Mouse (Mus musculus) liver, postnatal 0 days (tissue): Measurements from ENCODE around the gene Trim9. TPM values are rescaled to one million over a fixed set of nuclear protein-coding genes. Genes with fewer than 3 reads are reported as not detected.

Source experiments
- ATAC-seq: fragments of 200-750 bp; cut with Nextera tagmentation; 2 replicates; pipeline ENCODE4 v1.8.0; 2017; ENCODE audit warnings: mild to moderate bottlenecking, moderate library complexity
- DNase-seq: peaks from one replicate; pipeline ENCODE4 v3.0.0-alpha.2; 2016
- H3K27ac ChIP-seq: fragments of 300-500 bp; sonication (generic); 2 replicates; pipeline ENCODE4 v1.5.1; 2014; ENCODE audit warnings: antibody characterized with exemption, moderate library complexity, mild to moderate bottlenecking, low read depth
- H3K27me3 ChIP-seq: fragments of 300-500 bp; sonication (generic); 2 replicates; pipeline ENCODE4 v1.6.1; 2014; ENCODE audit warnings: low read length, control low read depth, mixed read lengths; ENCODE audit not compliant: insufficient read depth
- H3K36me3 ChIP-seq: fragments of 300-500 bp; sonication (generic); replicated peaks from 2 replicates; pipeline ENCODE4 v1.6.1; 2014; ENCODE audit warnings: mild to moderate bottlenecking, control low read depth, low read length, moderate library complexity, mixed read lengths; ENCODE audit not compliant: insufficient read depth
- H3K4me1 ChIP-seq: fragments of 300-500 bp; sonication (generic); 2 replicates; pipeline ENCODE4 v1.6.1; 2014; ENCODE audit warnings: antibody characterized with exemption, mild to moderate bottlenecking, control low read depth; ENCODE audit not compliant: insufficient read depth
- H3K4me2 ChIP-seq: fragments of 300-500 bp; sonication (generic); 2 replicates; pipeline ENCODE4 v1.6.1; 2014; ENCODE audit warnings: low read depth, mild to moderate bottlenecking, low read length, moderate library complexity, mixed read lengths
- H3K4me3 ChIP-seq: fragments of 300-500 bp; sonication (generic); 2 replicates; pipeline ENCODE4 v1.5.1; 2014; ENCODE audit warnings: low read depth, low read length
- H3K9ac ChIP-seq: fragments of 300-500 bp; sonication (generic); replicated peaks from 2 replicates; pipeline ENCODE4 v1.6.1; 2014; ENCODE audit warnings: mild to moderate bottlenecking, moderate library complexity
- H3K9me3 ChIP-seq: fragments of 300-500 bp; sonication (generic); 2 replicates; pipeline ENCODE4 v1.6.1; 2016; ENCODE audit warnings: mild to moderate bottlenecking, control low read depth, low read length, mixed read lengths
- CTCF ChIP-seq: sonication (generic); IDR thresholded peaks from 2 replicates; pipeline ENCODE4 v1.5.1; 2016; ENCODE audit warnings: antibody characterized with exemption, low read depth
- EP300 ChIP-seq: IDR thresholded peaks from 2 replicates; pipeline ENCODE4 v1.6.1; 2016; ENCODE audit warnings: antibody characterized with exemption, low read depth, mild to moderate bottlenecking
- WGBS: fragments of 180-500 bp; shearing (Covaris S2); extraction: QIAGEN DNeasy Blood & Tissue Kit; methylation state at CpG from one replicate; pipeline ENCODE4 v1.1.7; 2014; ENCODE audit not compliant: insufficient replicate concordance; 5-methylcytosine and 5-hydroxymethylcytosine counted together
- polyA plus RNA-seq: library from polyadenylated mRNA; unstranded; fragments of >200 nt; fragmentation: Nextera tagmentation; extraction: Ambion mirVana; gene quantifications from 2 replicates; pipeline ENCODE4 v1.2.1, GENCODE M21; 2015

Trim9 gene
- polyA plus RNA-seq, 1 experiment from 2014 or later: 0.02 TPM

GRCm38 (mm10) chr12:70307881-70308280 lies 39.5 kb downstream of the Trim9 start:
- Histone ChIP-seq H3K9me3 (no peaks in the 10 kb centered on the region), H3K27ac (no peak overlapping the region), H3K4me1 (no peaks in the 10 kb centered on the region), H3K9ac (no peak overlapping the region), H3K4me2 (no peak overlapping the region), H3K27me3 (no peaks in the 10 kb centered on the region), H3K36me3 (no peaks in the 10 kb centered on the region), H3K4me3 (no peak overlapping the region)
- no peak for TF ChIP-seq CTCF
- TF ChIP-seq EP300: no peak
- ATAC-seq (no peak), DNase-seq (no peak)
- WGBS: 79% methylated on average over 7 of the region's 7 CpGs

- DNase-seq (no peak), ATAC-seq (no peak)
- WGBS: 72% methylated on average over 5 of the region's 5 CpGs
- Histone ChIP-seq H3K4me1 (no peaks in the 10 kb centered on the region), H3K27me3 (no peaks in the 10 kb centered on the region), H3K27ac (no peak overlapping the region), H3K9ac (no peak overlapping the region), H3K4me2 (no peak overlapping the region), H3K4me3 (no peak overlapping the region), H3K9me3 (no peaks in the 10 kb centered on the region), H3K36me3 (no peaks in the 10 kb centered on the region)
- TF ChIP-seq EP300 (no peak), CTCF (no peak)
Measured at GRCm38 (mm10) chr12:70307062-70307461, 40.4 kb downstream of the Trim9 start.

- Histone ChIP-seq H3K9ac (no peak overlapping the region), H3K4me1 (no peaks in the 10 kb centered on the region), H3K27ac (no peak overlapping the region), H3K9me3 (no peaks in the 10 kb centered on the region), H3K27me3 (no peaks in the 10 kb centered on the region), H3K4me2 (no peak overlapping the region), H3K36me3 (no peaks in the 10 kb centered on the region), H3K4me3 (no peak overlapping the region)
- WGBS: 69% methylated on average over 6 of the region's 6 CpGs
- DNase-seq: no peak
- no peak for TF ChIP-seq CTCF
- no peak for TF ChIP-seq EP300
- ATAC-seq: no peak
Measured at GRCm38 (mm10) chr12:70304014-70304413, 43.4 kb downstream of the Trim9 start.

- TF ChIP-seq CTCF (no peak), EP300 (no peak)
- Histone ChIP-seq H3K4me2 (no peak overlapping the region), H3K27me3 (no peaks in the 10 kb centered on the region), H3K27ac (no peak overlapping the region), H3K9ac (no peak overlapping the region), H3K9me3 (no peaks in the 10 kb centered on the region), H3K4me3 (no peak overlapping the region), H3K4me1 (no peaks in the 10 kb centered on the region), H3K36me3 (no peaks in the 10 kb centered on the region)
- 48% methylated on average over 7 of the region's 7 CpGs for WGBS
- no peak for DNase-seq
- peak; percentile 25; the same call in 1 of the 2 replicates for ATAC-seq
Measured at GRCm38 (mm10) chr12:70303525-70303924, 43.9 kb downstream of the Trim9 start.

GRCm38 (mm10) chr12:70302022-70302720 lies 45.2 kb downstream of the Trim9 start:
- no peaks in the 10 kb centered on the region for H3K9me3 ChIP-seq
- ATAC-seq (no peak), DNase-seq (no peak)
- H3K27me3 ChIP-seq: no peaks in the 10 kb centered on the region
- no peak overlapping the region for H3K27ac ChIP-seq
- H3K9ac ChIP-seq: no peak overlapping the region
- H3K36me3 ChIP-seq: no peaks in the 10 kb centered on the region
- 67% methylated on average over 5 of the region's 5 CpGs for WGBS
- TF ChIP-seq EP300 (no peak), CTCF (no peak)
- no peak overlapping the region for H3K4me2 ChIP-seq
- no peaks in the 10 kb centered on the region for H3K4me1 ChIP-seq
- H3K4me3 ChIP-seq: no peak overlapping the region

- H3K4me1 ChIP-seq: no peaks in the 10 kb centered on the region
- no peak overlapping the region for H3K4me3 ChIP-seq
- H3K36me3 ChIP-seq: no peaks in the 10 kb centered on the region
- no peaks in the 10 kb centered on the region for H3K27me3 ChIP-seq
- H3K4me2 ChIP-seq: no peak overlapping the region
- DNase-seq (no peak), ATAC-seq (no peak)
- no peak overlapping the region for H3K9ac ChIP-seq
- 68% methylated on average over 5 of the region's 5 CpGs for WGBS
- no peak overlapping the region for H3K27ac ChIP-seq
- no peaks in the 10 kb centered on the region for H3K9me3 ChIP-seq
- TF ChIP-seq CTCF (no peak), EP300 (no peak)
Measured at GRCm38 (mm10) chr12:70293927-70294684, 53.3 kb downstream of the Trim9 start.
